Mouse (Mus musculus) spleen, adult 12 weeks (tissue): ENCODE results near the gene Egflam.

ENCODE experiments used
- DNase-seq: peaks from one replicate; pipeline ENCODE4 v3.0.0; 2022; ENCODE audit warnings: low spot score

Egflam gene

GRCm38 (mm10) chr15:7292854-7293253, 105.3 kb downstream of the Egflam start:
- DNase-seq, result no peak

DNA sequence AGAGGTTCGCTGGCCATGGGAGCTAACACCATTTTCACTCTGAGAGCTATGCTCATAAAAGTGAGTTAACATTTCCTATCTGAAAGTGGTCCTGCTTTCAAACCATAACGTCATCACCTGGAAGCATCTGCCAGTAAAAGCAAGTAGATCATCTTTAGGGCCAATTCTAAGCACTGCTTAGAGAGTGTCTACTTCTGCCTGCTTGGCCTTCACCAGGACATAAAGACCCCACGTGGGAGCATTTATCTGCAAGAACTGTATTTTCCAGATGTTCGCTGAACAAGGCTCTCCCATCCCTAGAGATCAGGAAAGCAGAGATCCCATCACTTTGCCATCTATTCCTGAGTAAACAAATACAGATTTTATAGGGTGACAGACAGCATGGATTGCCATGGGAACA, 108.2 kb downstream of the Egflam start:
- no peak for DNase-seq

DNA sequence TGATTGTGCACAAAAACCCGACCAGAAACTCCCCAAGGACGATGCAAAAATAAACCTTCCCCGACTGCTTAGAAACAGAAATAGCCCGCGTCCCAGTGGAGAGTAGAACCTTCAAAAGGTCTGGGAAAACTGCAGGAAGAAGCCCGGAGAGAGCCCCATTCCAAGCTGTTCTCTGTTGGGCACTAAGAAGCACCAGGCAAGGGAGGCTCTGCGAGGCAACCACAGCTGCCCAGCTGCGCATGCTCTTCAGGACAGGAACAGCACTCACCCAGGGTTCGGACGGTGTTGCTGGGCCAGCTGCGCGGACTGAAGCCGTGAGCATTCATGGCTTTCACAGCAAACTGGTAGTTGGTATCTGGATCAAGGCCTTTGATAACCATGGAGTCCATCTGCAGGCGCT, 108.7 kb downstream of the Egflam start:
- no peak for DNase-seq

DNA sequence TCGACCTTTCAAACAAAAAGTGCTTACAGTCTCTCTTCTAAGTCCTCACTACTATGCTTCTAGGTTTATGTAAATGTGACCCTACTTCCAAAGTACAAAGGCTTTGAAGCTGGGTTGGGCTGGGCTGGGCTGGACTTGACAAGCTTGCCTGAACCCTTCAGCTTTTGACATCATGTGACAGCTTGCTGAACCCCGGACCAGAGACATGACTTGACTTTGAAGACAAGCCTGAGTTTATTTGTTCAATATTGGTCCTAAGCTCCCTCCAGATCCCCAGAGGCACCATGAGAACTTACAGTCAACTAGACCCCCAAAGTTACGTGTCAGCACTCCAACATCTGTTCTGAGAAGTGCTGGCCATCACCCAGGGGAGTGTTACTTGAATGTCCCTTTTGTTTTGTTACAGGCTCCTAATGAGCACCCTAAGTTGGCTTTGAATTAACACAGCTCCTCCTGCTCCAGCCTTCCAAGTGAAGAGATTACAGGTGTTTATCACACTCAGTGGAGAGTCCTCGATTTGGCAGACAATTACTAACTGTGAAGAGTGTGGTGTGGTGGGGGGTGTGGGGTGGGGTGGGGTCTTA, 109.3 kb downstream of the Egflam start:
- no peak for DNase-seq

DNA sequence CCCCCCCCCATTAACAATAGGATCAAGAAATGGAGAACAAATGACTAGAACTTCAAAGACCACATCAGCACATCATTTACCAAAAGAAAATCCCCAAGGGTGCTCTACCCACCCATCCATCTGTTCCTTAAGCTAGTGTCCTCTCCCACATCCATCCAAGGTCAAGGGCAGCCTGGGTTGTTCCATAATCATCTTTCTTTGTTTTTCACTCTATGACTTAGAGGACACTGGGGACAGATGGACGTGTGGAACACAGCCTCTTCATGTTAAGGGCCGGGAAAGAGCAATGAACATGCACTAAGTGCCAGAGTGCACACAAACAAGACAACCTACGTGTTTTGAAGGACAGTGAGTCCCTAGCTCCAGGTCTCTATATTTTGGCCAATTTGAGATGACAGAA, 110.3 kb downstream of the Egflam start:
- no peak for DNase-seq

- DNase-seq, result no peak
Measured at GRCm38 (mm10) chr15:7281579-7281978, 116.6 kb downstream of the Egflam start.

DNA sequence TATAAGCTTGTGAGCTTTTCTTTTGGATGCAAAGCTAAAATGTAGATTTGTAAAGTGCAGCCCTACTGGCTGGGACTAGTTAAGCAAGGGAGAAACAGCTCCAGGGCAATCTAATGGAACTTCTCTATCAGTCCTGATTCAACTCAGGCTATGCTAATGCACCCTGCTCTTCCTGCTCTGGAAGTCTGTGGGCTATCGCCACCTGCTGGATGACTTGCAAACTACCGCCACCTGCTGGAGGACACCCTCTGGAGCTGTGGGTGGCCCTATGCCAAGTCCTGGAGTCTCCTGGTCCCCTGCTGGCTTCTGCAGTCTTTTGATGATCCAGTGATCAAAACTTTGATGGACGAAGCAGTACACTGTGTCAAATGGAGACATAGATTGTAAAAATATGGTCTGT, 134.4 kb downstream of the Egflam start:
- peak; percentile 28 for DNase-seq

DNA sequence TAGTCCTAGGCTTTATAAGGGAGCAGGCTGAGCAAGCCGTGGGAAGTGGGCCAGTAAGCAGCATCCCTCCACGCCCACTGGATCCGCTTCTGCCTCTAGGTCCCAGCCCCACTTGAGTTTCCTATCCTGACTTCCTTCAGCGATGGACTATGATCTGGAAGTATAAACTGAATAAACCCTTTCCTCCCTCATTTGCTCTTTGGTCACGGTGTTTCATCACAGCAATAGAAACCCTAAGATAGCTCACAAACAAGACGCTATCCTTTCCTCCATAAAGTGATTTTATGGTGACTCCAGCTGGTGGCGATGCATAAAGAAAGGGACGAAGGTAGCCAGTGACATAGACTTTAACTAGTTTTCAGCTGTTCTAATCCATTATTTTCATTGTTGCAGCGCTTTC, 134.9 kb downstream of the Egflam start:
- DNase-seq, result no peak

GRCm38 (mm10) chr15:7261371-7261770, 136.8 kb downstream of the Egflam start:
- no peak for DNase-seq

GRCm38 (mm10) chr15:7256577-7256976, 141.6 kb downstream of the Egflam start:
- DNase-seq, result no peak

DNA sequence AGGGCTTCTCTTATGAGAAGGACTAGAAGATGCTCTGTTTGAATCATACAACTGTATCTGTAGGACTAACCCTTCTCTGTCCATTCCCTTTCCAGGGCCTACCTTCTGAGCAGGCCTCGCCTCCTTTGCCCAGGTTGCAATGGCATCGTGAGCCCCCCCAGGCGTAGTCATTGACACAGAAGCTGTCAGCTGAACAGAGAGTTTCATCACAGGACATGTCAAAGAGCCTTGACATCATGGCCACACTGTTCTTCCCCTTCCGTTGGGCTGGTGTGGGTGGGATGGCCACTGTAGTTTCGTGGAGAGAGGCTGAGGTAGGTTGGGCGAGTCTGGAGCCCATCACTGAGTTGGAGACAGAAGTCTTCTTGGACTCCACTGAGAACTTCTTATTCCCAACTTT, 144.9 kb downstream of the Egflam start:
- no peak for DNase-seq

- no peak for DNase-seq
Measured at GRCm38 (mm10) chr15:7252106-7252636, 146.0 kb downstream of the Egflam start.

GRCm38 (mm10) chr15:7251042-7251441, 147.2 kb downstream of the Egflam start:
- no peak for DNase-seq

GRCm38 (mm10) chr15:7249216-7249615, 149.0 kb downstream of the Egflam start:
- no peak for DNase-seq

- no peak for DNase-seq
Measured at GRCm38 (mm10) chr15:7247321-7247720, 150.9 kb downstream of the Egflam start.

DNA sequence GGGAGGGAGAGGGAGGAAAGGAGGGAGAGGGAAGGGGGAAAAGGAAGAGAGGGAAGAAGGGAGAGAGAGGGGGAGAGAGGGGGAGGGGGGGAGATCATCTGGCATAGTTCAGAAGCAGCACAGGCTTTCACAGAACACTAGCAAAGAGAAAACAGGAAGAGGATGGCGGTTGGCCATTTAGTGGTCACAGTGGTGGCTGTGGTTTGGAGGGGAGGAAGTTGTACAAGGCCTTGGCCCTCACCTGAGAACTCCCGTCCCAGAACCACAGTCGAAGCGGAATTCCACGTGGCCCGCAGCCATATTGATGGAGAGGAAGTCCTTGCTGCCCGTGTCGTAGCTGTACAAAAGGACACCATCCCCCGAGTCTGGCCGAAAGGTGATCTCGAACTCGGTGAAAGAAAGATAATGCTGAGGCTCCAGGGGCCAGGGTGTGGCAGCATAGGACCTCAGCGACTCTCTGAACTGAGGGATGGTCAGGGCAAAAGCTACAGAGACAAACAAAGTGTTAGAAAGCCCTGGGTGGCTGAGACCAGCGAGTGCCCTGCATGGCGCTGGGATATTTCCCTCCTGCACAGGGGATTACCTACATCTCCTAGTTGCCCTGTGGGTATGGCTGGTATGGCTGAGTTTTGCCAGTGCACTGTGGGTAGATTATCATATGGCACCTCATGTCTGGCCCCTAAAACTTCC, 155.9 kb downstream of the Egflam start:
- no peak for DNase-seq

DNA sequence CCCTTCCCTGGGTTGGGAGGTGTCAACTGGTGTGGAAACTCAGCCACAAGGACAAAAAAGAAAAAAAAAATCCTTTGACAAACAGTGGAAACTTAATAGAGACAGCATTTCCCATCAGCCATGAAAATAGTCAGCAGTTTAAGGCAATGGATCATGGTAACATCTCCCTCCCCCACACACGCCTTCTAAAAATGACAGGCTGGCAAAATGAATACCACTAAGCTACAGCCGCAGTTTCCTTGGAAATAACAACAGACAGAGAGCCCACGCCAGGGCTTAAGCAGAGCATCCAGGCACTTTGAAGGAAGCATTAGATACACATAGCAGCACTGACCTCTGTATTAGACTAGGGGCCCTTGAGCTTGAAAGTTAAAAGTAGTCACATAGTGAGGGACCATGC, 157.2 kb downstream of the Egflam start:
- no peak for DNase-seq

- DNase-seq, result no peak
Measured at GRCm38 (mm10) chr15:7239904-7240303, 158.3 kb downstream of the Egflam start.

- no peak for DNase-seq
Measured at GRCm38 (mm10) chr15:7233393-7234090, 164.7 kb downstream of the Egflam start.

DNA sequence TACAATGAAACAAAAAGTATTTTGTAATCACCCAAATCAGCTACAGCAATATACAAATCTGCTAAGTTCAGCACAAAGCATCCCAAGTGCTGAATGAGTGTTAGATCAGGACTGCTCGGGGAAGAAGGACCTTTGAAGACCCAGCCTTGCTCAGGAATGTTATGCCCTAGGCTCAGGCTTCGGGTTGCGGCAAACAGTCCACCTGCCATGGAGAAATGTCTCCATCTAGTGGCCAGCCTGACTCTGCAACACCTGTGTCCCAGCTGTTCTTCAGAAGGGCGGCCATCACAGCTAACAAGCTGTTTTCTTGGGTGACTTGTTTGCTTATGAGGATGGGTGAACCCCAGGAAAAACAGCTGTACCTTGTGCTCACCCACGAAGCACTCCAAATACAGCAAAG, 172.0 kb downstream of the Egflam start:
- DNase-seq, result peak; percentile 15

GRCm38 (mm10) chr15:7224151-7224775, 173.9 kb downstream of the Egflam start:
- DNase-seq, result no peak

GRCm38 (mm10) chr15:7222809-7223208, 175.4 kb downstream of the Egflam start:
- DNase-seq, result no peak

- DNase-seq, result no peak
Measured at GRCm38 (mm10) chr15:7217273-7217598, 181.0 kb downstream of the Egflam start.
